Mouse (Mus musculus) layer of hippocampus, adult 8-10 months (tissue): ENCODE measurements around the gene Cops3. TPM values are rescaled to one million over a fixed set of nuclear protein-coding genes. Genes with fewer than 3 reads are reported as not detected.

Source experiments
- DNase-seq, 2 experiments: peaks; one replicate each; pipeline ENCODE4 v3.0.0; 2022; ENCODE audit warnings: low spot score in 2 of 2
- total RNA-seq, 4 experiments: library from RNA; stranded (reverse); gene quantifications; 2 replicates each; pipeline ENCODE4 v1.2.4; 2022

Gene Cops3
- total RNA-seq, 4 experiments from 2014 or later = 71.8 to 82.2 (median 78.1) TPM

GRCm38 (mm10) chr11:59811211-59811610 lies 28.4 kb downstream of the Cops3 start:
- no peak for DNase-seq

DNA sequence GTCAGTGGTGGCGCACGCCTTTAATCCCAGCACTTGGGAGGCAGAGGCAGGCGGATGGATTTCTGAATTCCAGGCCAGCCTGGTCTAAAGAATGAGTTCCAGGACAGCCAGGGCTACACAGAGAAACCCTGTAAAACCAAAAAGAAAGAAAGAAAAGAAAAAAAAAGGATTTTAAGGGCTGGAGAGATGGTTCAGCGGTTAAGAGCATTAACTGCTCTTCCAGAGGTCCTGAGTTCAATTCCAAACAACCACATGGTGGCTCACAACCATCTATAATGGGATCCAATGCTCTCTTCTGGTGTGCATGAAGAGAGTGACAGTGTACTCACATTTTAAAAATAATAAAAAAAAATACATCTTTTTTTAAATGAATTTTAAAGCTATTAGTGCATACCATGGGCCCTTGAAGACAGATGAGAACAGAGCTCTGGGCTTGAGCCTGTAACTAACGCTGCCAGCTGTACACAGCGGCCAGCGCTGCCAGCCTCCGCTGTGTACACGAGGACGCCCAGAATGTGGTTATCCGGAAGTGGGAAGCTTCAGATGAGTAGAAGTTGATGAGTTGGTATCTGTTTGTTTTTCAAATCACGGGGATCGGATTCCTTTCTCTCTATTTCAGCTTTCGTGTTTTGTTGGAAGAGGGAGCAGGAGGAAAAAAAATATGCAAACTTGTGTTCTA lies 29.0 kb downstream of the Cops3 start:
- no peak for DNase-seq

GRCm38 (mm10) chr11:59809670-59810474 lies 29.8 kb downstream of the Cops3 start, which contains the start of gene Flcn:
Gene Flcn (minus strand): TSS chr11:59810016.
- DNase-seq = peak; percentile 76 to 83

DNA sequence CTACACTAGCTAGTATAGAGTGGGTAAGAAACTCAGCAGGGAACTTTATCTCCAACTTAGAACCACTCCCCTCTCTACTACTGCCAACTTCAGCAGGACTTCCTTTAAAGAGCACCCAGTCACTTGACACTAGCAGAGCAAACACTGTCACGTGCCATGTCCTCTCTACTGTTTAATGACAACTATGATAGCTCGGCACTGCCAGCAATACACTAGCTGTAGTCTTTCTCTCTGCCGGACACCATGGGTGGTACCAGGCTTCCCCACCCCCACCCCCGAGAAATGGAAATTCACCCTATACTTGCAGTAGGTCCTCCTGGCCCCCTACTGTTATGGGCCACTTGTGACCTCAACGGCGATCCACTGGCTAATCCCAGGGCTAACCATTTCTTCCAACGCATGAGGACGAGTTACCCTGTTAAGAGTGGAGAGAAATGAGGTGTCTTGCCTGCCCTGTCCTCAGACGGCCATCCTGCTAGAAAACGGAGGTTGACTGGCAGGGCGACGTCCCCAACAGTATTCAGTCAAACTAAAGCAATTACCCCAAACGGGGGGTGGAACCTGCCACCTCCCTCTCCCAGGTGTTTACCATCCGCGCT lies 30.5 kb downstream of the Cops3 start:
- DNase-seq = no peak

DNA sequence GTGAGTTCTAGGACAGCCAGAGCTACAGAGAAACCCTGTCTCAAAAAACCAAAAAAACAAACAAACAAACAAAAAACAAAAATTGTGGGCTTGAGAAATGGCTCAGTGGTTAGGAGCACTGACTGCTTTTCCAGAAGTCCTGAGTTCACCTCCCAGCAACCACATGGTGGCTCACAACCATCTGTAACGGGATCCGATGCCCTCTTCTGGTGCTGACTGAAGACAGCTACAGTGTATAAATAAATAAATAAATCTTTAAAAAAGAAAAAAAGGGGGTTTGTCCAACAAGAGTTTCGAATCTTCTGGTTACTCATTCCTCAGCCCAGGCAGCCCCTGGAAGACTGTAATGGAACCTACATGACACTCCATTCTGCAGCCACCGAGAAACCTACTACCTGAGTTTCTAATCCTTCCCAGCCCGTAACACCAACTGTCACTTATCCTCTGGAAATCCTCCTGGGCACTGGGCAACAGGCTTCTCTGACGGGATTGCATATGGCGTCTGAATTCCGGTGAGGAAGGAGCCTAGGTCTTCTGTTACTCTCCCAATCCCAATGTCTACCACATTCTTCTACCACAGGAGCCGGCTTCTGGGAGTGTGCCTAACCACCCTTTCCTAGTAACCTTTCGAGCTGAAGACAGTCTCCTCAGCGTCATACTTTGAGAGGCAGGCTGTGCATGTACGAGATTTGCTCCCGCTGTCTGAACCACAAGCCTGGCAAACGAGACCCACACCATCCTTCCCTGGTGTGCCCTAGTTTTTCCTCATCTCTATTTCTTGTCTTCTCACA lies 31.3 kb downstream of the Cops3 start:
- DNase-seq = no peak

GRCm38 (mm10) chr11:59805656-59806055 lies 34.0 kb downstream of the Cops3 start:
- no peak for DNase-seq

DNA sequence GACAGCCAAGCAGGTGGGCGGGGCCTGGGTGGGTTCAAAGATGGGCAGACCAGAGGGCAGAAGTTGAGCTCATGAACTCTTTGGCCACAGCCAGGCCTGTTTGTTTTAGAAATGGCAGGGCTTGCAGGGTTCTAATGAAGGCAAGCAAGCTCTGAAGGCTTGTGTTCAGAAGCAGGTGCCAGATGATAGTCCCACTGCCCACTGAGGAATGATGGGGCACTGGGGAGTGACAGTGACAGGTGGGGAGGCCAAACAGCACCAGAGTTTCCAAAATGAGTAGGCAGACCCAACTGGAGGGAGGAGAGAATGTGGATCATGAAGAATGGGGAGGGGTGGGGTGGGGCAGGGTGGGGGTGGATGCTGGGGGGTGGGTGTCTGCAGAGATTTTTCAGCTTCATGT lies 34.4 kb downstream of the Cops3 start:
- DNase-seq = no peak

DNA sequence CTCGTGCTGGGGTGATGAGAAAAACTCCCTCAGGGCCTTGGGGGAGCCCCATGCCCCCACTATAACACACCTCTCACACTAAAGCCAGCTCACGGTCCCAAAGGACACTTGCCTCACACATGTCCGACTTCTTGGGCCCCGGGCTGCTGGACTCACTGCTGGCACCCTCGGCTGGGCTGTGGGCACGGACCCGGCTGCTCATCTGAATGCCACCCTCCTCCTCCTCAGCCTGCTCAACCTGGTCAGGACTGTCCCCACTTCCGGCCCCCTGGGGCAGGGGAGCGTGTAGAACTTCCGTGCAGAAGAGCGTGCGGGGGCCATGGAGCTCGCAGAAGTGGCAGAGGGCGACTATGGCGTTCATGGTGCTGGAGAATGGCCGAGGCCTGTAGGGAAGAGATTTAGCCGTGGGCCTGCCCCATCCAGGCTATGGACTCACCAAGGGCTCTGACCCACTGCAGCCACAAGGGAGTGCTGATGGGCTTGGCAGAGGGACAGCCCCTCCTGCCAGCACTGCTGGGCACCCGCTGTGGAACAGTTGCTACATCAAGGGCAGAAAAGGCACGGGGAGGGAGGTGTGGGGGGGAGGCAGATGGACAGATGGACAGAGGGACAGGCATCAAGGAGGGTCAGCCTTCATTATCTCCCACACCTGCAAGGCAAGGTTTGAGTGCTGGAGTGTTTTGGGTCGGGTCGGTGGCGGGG lies 35.1 kb downstream of the Cops3 start:
- no peak for DNase-seq

GRCm38 (mm10) chr11:59803516-59803915 lies 36.1 kb downstream of the Cops3 start:
- DNase-seq = no peak

- no peak for DNase-seq
These were observed 37.8 kb downstream of the Cops3 start for GRCm38 (mm10) chr11:59801881-59802280.

DNA sequence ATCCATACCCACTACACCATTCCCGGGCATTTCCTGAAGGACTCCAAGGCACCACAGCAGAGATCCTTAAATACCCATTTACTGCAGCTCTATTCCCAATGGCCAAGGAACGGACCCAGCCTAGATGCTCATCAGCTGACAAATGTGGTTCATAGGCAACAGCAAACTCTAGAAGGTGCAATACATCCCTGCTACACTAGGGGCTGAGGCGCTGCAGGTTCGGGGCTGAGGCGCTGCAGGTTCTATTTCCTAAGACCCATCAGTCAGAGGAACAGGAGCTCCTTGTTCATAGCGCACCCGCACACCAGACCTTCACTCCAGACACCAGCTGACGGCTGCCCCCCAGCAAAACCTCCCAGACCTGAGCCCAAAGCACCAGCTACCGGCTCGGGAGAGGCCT lies 39.2 kb downstream of the Cops3 start:
- DNase-seq = no peak

DNA sequence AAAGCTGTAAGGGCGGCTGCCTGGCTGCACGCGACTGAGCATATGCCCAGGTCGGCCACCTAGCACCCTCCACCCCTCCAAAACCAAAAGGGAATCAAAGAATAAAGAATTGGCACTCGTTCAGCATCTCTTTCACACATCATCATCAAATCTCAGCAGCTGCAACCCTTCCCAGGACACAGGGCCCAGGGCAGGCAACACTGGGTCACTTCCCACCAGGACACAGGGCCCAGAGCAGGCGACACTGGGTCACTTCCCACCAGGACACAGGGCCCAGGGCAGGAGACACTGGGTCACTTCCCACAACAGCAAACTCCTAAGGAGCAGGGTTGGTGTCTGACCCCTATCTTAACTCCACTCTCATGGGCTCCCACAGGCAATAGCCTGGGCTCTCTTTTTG lies 46.2 kb downstream of the Cops3 start:
- no peak for DNase-seq

DNA sequence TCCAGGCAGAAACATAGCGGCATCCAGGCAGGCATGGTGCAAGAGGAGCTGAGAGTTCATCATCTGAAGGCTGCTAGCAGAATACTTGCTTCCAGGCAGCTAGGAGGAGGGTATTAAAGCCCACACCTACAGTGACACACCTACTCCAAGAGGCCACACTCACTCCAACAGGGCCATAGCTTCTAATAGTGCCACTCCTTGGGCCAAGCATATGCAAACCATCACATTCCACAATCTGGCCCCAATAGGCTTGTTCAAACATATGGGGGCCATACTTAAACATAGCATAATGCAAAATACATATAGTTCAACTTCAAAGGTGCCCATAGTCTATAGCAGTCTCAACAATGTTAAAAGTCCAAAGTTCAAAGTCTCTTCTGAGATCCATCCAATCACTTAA lies 50.3 kb downstream of the Cops3 start:
- DNase-seq = no peak

DNA sequence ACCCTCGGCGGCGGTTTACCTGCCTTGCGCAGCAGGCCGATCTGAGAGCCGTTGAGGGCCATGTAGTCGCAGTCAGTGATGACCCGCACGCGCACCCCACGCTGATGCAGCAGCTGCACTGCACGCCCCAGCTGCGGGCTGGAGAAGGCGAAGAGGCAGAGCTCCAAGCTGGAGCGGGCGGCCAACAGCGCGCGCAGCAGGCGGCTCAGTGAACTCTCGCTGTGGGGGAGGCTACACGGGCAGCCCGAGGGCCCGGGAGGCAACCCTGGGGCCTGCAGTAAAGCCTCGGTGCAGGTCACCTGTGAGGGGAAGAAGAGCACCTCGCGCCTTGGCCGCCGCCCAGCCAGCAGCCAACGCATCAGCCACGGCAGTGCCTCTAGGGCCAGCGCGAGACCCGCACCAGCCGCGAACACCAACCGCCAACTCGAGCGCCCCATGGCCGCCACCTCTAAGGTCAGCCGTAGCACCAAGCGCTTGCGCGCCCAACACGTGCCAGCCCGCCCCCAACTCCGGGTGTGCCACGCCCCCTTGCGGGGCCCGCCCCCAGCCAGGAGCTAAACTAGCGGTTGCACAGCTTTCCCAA lies 52.3 kb downstream of the Cops3 start, which contains the start of gene Pld6:
TSS of gene Pld6 (minus strand) at position 447 of the 583 bp plus-strand sequence.
- no peak for DNase-seq

DNA sequence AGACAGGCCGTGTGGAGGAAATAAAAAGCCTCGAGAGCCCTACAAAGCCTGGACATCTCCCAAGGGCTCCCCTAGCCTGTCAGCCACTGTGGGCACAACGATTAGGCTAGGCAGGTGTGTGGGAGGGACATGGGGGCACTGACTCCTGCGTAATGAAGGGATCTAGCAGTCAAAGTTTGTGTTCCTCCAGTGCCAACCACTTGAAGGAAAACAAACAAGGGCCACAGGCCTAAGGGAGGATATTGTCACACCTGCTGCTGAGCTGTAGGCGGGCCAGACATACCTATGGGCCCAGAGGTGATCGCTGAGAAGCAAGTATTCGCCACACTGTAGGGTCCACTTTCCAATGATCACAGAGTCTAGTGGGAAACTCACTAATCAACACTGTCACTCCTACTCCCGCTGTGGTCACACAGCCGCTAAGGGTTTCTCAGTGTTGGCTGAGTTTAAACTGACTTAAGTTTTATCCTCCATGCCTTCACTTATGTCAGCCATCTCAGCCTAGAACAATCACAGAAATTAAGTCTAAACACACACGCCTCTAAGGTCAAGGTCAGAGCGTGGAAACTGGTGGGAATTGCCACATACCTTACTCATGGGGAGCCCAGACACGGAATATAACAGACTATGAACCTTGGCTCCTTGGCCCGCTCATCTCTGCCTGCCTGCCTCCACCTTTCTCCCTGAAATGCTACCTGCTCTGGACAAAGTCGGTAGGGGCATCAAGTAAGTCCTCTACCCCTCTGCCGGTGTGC lies 53.0 kb downstream of the Cops3 start:
- no peak for DNase-seq

DNA sequence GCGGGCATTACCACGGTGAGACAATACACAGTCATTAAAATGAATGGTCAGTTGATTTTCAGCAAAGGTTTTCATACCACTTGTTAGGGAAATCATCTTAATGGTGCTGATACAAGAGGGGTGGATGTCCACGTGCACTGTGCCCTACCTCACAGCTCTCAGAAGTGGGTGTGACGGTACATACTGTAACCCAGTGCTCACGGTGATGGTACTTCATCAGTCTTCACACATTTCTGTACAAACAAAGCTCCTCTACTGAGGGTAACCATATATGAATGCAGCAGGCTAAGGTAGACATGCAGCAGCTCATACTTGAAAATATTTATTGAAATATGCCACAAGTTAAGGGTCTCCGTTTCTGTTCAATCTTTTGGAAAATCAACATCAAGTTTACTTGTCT lies 56.0 kb downstream of the Cops3 start:
- no peak for DNase-seq

GRCm38 (mm10) chr11:59782091-59782590 lies 57.5 kb downstream of the Cops3 start:
- no peak for DNase-seq

DNA sequence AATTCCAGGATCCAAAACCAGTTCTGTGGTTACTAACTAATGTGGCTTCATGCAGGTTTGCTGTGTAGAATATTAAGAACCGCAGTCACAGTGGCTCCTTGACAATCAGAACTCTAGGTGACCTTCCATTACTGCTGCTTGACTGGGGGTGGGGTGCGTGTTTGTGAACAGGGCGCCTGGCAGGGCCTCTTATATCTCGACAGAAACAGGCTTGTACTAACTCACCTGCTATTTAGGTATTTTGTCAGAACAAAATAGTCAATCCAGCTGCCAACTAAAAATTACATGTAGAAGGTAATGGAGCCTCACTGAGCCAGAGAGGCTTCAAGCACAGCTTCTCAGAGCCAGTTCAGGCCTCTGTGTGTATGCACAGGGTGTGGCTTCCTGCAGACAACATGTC lies 59.4 kb downstream of the Cops3 start:
- DNase-seq = no peak

GRCm38 (mm10) chr11:59779406-59779805 lies 60.2 kb downstream of the Cops3 start:
- no peak for DNase-seq

GRCm38 (mm10) chr11:59778874-59779223 lies 60.8 kb downstream of the Cops3 start:
- DNase-seq = no peak
